Mouse (Mus musculus) kidney, postnatal 14 days (tissue): ENCODE results near the gene Vmn2r50.
"Not testable (repeated sequence)": the region's sequence is repeated elsewhere in the genome, so short reads cannot be mapped to it uniquely, and the experiment has no call there.

Experiments used
- DNase-seq: peaks from one replicate; pipeline ENCODE4 v3.0.0; 2022; ENCODE audit warnings: mixed read lengths

Vmn2r50 gene

DNA sequence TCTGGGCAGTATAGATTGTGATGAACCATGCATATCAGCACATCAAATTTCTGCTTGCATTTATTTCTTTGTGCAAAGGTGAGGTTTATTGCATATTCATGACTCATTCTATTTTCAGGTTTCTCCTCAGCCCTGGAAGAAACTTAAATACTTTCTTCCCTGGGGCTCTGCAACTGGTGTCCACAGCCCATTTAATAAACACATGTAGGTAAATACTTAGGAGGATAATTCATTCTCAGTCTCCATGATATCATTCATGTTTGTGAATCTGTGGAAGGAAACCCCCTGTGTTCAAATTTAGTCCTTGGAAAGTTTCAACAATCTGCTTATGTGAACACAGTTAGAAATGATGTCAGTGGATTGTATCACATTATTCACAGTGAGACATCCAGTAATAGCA, at the start of gene Vmn2r50:
Vmn2r50 (minus strand) TSS at position 101 of the 400 bp plus-strand sequence.
- not testable (repeated sequence) for DNase-seq

- not testable (repeated sequence) for DNase-seq
These were observed 60.9 kb downstream of the Vmn2r50 start, which contains the start of gene Vmn2r49 for GRCm38 (mm10) chr7:9992157-9992556. Gene Vmn2r49 (minus strand): TSS chr7:9992257.
